Mouse (Mus musculus) embryonic fibroblast, embryonic 13.5 days (primary cell): ENCODE measurements around the gene Slc16a10. TPM values are rescaled to one million over a fixed set of nuclear protein-coding genes. Genes with fewer than 3 reads are reported as not detected.

ENCODE experiments used
- H3K27ac ChIP-seq: 2 replicates; pipeline ENCODE4 v1.5.1; 2012; ENCODE audit warnings: low read length, control low read depth, inconsistent platforms; ENCODE audit not compliant: insufficient read depth
- H3K4me1 ChIP-seq: 2 replicates; pipeline ENCODE4 v1.6.1; 2011; ENCODE audit warnings: low read length; ENCODE audit not compliant: control insufficient read depth, insufficient read depth
- H3K4me3 ChIP-seq: 2 replicates; pipeline ENCODE4 v1.5.1; 2011; ENCODE audit warnings: mild to moderate bottlenecking, control low read depth, low read length; ENCODE audit not compliant: insufficient read depth
- CTCF ChIP-seq: IDR thresholded peaks from 2 replicates; pipeline ENCODE4 v1.5.1; 2011; ENCODE audit warnings: mild to moderate bottlenecking, control low read depth, low read length, moderate library complexity, borderline replicate concordance; ENCODE audit not compliant: insufficient read depth
- POLR2A ChIP-seq: IDR thresholded peaks from 2 replicates; pipeline ENCODE4 v1.6.1; 2011; ENCODE audit warnings: low read depth, mild to moderate bottlenecking, control low read depth, low read length, moderate library complexity
- polyA plus RNA-seq: library from polyadenylated mRNA; stranded (reverse); fragments of >200 nt; gene quantifications from 2 replicates; pipeline ENCODE4 v1.2.4, GENCODE M21; 2011; ENCODE audit warnings: low read depth; ENCODE audit not compliant: missing spikeins, insufficient read length

The Slc16a10 gene
- polyA plus RNA-seq, 1 experiment: 1.8 TPM

DNA sequence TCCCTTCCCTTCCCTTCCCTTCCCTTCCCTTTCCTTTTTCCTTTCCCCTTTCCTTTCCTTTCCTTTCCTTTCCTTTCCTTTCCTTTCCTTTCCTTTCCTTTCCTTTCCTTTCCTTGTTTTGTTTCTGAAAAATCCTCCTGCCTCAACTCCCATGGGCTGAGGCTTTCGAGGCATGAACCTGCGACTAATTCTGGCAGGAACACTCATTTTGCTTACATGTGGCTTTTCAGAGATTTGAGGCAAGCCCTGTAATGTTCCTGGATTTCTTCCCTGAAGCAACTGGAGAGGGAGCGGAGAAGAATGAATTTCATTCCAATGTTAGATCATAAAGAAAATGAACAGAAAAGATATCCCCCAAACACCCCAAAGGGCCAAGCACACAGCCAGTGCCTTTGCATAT is 39.9 kb downstream of the Slc16a10 start:
- Histone ChIP-seq H3K27ac (no peak overlapping the region), H3K4me3 (no peak overlapping the region), H3K4me1 (peaks cover 2% of the 10 kb centered on the region; the same call in 1 of the 2 replicates)
- TF ChIP-seq CTCF: no peak
- TF ChIP-seq POLR2A: no peak

- Histone ChIP-seq H3K27ac (no peak overlapping the region), H3K4me1 (peaks cover 9% of the 10 kb centered on the region), H3K4me3 (no peak overlapping the region)
- TF ChIP-seq POLR2A (no peak), CTCF (no peak)
Measured at GRCm38 (mm10) chr10:40098441-40098840, 43.6 kb downstream of the Slc16a10 start.

GRCm38 (mm10) chr10:40097519-40097918 is 44.5 kb downstream of the Slc16a10 start:
- Histone ChIP-seq H3K4me1 (peaks cover 9% of the 10 kb centered on the region), H3K27ac (no peak overlapping the region), H3K4me3 (no peak overlapping the region)
- TF ChIP-seq CTCF (no peak), POLR2A (no peak)

DNA sequence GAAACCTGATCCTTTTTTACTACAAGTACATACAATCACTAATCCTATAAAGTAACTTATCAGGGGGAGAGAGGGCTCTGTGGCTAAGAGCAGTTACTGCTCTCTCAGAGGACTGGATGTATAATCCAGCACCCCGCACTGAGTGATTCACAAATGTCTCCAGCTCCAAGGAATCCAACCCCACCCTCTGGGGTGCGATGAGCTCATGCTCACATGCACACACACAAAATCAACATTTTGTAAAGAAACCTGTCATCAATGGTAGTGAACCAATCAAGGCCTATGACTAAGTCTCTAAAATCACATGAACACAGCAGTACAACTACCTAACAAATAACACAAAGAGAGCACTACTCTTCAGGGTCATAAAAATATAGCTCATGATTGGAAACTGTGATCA is 47.3 kb downstream of the Slc16a10 start:
- no peak overlapping the region for H3K27ac ChIP-seq
- peaks cover 9% of the 10 kb centered on the region for H3K4me1 ChIP-seq
- no peak for TF ChIP-seq POLR2A
- TF ChIP-seq CTCF: no peak
- H3K4me3 ChIP-seq: no peak overlapping the region

DNA sequence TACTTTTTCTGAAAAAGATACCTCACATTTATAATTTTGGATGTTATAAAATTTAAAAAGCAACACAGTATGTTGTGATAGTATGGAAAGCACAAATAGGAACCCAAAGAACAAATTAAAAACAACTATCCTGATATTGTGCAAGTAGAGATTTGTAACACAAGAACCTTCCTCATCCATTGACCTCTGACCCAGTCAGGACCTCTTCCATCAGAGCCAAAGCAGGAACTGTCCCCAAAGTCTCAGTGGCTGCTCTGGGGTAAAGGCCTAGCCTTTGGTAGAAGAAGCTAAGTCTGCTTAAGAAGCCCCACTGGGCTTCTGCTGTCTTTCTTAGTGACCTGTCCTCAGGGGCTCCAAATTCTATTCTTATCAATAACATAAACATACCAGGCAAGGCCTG is 48.5 kb downstream of the Slc16a10 start:
- H3K4me3 ChIP-seq: no peak overlapping the region
- H3K4me1 ChIP-seq: peaks cover 9% of the 10 kb centered on the region
- no peak for TF ChIP-seq POLR2A
- no peak for TF ChIP-seq CTCF
- H3K27ac ChIP-seq: no peak overlapping the region

DNA sequence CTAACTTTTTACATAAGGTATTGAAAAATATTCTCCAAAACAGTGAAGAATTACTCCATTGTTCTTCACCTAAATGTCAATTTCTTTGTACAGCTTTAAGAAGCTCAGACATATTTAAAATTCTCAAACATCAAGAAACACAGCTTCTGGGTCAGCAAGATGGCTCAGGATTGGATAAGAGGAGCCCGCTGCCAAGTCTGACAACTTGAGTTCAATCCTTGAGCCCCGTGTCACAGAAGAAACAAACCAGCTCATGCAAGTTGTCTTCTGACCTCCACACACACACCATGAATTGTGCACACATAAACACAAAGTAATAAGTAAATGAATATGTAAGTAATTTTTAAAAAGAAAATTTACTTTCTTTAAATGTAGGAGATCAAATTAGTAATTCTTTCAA is 50.6 kb downstream of the Slc16a10 start:
- no peak for TF ChIP-seq POLR2A
- no peak for TF ChIP-seq CTCF
- H3K4me3 ChIP-seq: no peak overlapping the region
- H3K4me1 ChIP-seq: peaks cover 9% of the 10 kb centered on the region
- H3K27ac ChIP-seq: no peak overlapping the region

GRCm38 (mm10) chr10:40090504-40091428 is 51.3 kb downstream of the Slc16a10 start:
- H3K27ac ChIP-seq: no peak overlapping the region
- H3K4me1 ChIP-seq: peaks cover 9% of the 10 kb centered on the region
- H3K4me3 ChIP-seq: no peak overlapping the region
- TF ChIP-seq POLR2A: no peak
- TF ChIP-seq CTCF: no peak

DNA sequence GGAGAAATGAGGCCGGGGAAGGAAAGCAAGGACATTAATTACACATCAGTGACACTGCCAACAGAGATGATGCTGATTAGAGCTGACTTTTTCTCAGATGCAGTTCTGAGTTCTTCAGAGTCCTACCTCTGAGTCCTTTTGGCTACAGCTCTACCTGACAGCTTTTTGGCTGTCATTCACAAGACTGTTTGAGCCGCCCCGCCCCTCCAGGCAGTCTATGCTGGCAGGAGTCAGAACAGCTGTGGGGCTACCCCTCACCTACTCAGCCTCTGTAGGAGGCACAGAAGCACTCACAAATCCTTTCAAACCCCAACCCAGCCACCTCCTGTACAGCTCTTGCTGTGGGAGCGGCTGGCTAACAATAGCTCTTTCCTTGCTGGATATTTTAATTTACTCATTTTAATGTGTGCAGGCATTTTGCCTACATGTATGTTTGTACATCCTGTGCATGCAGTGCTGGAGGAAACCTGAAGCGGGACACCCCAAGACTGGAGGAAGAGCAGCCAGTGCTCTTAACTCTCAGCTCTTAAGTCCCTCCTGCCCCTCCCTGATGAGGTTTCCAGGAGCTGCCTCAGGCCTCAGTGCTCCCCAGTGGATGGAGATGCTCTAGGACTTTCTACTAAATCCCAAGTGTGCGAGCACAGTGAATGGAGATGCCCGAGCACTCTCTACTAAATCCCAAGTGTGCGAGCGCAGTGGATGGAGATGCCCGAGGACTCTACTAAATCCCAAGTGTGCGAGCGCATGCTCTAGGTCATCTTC is 57.5 kb downstream of the Slc16a10 start:
- Histone ChIP-seq H3K27ac (no peak overlapping the region), H3K4me3 (no peak overlapping the region), H3K4me1 (peaks cover 10% of the 10 kb centered on the region)
- TF ChIP-seq CTCF: no peak
- TF ChIP-seq POLR2A: no peak

GRCm38 (mm10) chr10:40083556-40083955 is 58.5 kb downstream of the Slc16a10 start:
- TF ChIP-seq POLR2A: no peak
- no peak for TF ChIP-seq CTCF
- Histone ChIP-seq H3K4me1 (peaks cover 10% of the 10 kb centered on the region), H3K27ac (no peak overlapping the region), H3K4me3 (no peak overlapping the region)

DNA sequence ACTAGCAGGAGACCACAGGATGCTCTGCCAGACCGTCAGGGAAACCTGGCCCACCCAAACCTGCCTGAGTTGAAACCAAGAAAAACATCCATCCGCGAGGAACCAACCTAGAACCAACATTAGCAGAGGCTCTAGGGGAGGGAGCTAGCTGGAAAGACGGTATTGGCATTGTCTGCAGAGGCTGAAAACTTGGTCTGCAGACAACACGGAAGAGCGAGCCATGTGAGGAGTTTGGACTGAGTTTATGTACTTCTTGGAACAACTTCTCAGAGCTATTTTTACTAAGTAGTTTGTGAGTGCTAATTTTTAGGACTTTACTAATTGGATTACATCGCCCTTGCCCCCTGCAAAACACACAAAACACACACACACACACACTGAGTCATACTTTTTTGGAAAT is 59.4 kb downstream of the Slc16a10 start:
- Histone ChIP-seq H3K4me3 (no peak overlapping the region), H3K4me1 (peaks cover 10% of the 10 kb centered on the region), H3K27ac (no peak overlapping the region)
- TF ChIP-seq POLR2A (no peak), CTCF (no peak)
